Mouse (Mus musculus) B cell, adult 2 months (primary cell): Measurements from ENCODE around the gene N4bp2.
"Not testable (repeated sequence)": the region's sequence is repeated elsewhere in the genome, so short reads cannot be mapped to it uniquely, and the experiment has no call there.

ENCODE experiments used
- DNase-seq, 2 experiments: peaks; one replicate each; pipeline ENCODE4 v3.0.0; 2022

Gene N4bp2

DNA sequence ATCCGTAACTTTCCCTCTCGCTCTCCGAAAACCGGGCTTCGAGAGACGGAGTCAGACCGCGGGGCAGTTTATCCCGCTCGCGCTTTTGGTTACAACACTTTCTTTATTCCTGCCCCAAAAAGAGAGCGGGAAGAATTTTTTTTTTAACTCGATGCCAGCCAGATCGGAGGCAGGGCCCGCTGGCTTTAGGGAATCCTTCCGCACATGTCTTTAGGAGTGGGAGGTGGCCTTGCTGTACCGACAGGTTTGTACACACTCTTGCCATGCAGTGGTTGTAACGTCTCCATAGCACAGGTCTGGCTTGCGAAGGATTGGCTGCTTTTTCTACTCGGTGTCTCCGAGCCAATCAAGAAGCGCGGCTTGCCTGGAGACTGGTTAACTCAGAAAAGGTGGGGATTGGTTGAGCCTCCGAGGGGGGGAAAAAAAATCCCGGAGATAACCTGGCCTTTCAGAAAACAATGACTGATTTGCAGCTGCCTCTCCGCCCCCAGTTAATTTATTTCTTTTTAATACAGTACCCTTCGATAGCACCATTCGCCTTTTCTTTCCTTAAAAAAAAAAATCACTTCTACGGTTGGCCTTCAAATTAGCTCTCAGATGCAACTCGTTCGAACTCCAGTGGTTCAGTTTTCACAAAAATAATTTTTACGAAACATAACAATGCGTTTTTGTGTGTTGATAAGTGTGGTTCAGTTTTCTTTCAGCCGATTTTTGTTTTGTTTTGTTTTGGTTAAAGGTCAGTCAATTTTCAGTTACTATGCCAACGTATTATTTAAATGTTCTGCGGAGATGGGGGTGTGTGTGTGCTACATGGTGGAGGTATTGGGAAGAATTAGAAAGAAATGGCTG is 1.7 kb downstream of the N4bp2 start:
- DNase-seq = peak; percentile 81 to 84

DNA sequence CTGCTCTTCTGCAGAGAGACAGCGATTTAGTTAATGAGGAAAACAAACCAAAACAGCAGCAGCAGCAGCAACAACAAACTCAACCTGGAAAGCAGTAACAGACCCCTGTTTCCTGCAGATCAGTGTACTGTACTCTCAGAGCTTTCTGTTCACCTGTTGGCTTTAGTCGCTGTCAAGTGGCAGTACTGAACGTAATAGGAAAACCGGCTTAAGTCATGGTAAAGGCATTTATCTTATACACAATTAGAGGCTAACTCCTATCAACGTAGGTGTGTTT is 2.3 kb downstream of the N4bp2 start:
- DNase-seq = peak in 1 of 2 experiments; percentile 8

DNA sequence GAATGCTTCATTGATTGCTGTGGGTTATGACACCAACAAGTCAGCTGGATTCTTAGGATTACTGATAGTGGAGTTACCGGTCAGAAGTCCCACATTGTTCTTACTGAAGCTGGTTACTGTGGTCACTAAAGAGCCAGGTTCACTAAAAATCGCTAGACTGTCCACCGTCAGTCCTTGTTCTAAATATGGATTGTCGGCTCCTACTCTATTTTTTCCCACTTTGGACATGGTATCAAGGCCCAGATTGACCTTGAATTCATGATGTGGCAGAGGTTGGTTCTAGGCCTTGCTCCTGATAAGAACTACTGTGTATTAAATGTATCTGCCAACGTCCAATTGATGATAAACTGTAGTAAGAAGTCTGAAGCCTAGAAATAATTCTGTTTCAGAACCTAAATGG is 4.7 kb downstream of the N4bp2 start:
- DNase-seq = no peak

DNA sequence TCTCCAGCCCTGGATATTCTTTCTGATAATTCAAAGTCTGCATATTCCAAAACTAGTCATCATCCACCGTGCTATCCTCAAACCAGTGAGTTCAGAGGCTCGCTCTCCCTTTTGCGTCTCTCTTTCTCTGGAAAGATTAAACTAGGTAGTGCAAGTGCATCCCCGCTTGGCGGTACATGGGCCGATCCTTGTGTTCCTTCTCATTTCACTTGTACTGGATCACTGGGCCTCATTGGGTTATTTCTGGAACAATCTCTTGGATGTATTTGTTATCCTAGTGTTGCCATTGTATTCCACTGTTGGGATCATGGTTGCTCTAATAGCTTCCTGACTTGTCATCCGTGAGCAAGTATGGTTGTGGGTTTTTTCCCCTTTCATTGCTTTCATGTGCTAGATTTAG is 6.7 kb downstream of the N4bp2 start:
- DNase-seq = no peak

DNA sequence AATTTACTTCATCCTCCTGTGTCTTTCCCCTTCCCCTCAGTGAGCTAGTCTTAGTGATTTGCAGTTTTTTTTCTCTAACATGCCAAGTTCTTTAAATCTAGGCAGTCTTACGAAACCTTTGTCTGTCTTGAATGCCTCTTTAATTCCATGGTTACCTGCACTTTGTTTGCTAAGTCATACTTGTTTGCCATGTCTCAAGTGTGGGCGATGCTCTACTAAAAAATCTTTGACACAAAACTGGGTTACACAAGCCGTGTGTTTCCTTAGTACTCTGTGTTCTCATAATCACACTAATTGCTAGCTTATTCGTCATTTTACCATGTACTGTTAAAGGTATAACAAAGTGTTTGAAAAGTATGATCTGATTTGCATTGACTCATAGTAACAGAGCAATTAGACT is 7.2 kb downstream of the N4bp2 start:
- no peak for DNase-seq

DNA sequence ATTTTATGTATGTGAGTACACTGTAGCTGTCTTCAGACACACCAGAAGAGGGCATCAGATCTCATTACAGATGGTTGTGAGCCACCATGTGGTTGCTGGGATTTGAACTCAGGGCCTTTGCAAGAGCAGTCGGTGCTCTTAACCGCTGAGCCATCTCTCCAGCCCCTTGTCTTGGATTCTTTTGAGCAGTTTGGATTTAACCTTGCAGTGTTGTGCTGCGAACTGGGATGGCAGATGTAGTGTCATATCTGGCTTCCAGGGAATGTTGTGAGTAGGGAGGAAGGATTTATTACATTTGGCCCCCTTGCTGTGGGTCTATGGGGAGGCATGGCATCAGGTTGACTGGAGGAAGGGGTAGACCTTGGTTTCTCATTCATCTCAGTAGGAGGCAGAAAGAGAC is 10.6 kb downstream of the N4bp2 start:
- not testable (repeated sequence) for DNase-seq

DNA sequence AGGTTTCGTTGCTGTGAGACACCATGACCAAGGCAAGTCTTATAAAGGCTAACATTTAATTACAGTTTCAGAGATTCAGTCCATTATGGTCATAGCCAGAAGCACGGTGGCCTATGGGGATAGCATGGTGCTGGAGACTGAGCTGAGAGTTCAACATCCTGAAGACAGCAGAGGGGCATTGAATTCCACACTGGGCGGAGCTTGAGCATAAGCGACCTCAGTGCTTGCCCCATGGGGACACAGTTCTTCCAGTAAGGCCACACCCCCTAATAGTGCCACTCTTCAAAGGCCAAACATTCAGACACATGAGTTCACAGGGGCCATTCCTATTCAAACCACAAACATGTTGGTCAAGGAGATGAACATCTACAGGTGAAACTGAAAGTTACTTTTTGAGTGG is 12.8 kb downstream of the N4bp2 start:
- no peak for DNase-seq

DNA sequence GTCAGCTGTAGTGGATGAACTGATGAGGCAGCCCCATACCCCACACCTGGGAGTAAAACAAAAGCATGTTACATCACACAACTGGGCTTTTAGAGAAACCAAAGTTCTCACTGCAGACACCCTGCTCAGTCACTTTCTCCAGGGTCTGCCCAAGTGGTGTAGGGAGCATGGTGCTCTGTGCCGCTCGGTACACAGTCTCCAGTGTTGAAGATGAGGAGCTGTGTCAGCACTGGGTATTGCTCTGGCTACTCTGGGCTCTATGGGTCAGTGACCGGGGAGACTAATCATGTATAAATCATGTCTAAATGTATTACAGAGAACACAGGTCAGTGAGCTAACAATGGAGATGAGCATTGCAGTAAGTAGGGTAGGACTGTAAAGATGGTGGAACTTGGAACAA is 13.6 kb downstream of the N4bp2 start:
- DNase-seq = no peak

DNA sequence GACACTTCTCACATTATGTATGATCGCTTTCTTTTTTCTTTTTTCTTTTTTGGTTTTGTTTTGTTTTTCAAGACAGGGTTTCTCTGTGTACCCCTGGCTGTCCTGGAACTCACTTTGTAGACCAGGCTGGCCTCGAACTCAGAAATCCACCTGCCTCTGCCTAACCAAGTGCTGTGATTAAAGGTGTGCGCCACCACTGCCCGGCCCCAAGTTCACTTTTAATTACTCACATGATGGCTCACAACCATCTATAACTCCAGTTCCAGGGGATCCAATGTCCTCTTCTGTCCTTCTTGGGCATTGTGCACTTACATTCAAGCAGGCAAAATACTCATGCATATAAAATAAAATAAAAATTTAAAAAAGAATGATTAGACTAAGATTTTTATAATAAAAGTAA is 15.7 kb downstream of the N4bp2 start:
- DNase-seq = not testable (repeated sequence)

DNA sequence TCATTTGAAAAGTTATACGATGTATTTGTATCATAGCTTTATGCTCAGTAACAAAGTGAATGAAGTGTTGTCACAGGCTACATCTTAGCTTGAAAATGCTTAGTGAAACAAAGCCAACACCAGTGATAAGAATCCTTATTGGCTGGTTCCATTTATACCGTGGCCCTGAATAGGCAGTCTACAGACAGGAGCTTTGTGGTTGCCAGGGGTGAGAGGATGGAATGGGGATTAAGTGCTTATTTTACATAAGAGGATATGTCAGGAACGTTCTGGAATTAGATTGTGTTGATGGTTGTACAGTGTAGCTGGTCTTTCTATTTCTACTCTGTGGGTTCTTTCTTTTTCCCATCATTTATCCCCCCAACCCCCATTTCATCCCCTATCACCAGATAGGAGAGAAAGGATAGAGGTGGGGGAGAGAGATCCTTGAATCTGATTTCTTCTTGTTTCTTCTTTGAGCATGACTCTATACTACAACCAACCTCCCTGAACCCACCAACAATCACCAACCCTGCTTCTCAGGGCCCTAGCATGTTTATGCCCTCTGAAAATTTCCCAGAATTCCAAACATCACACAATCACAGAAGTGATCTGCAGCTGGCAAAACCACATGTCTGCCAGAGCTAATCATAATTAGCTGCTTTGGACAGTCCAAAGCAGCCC is 16.2 kb downstream of the N4bp2 start:
- DNase-seq = no peak

DNA sequence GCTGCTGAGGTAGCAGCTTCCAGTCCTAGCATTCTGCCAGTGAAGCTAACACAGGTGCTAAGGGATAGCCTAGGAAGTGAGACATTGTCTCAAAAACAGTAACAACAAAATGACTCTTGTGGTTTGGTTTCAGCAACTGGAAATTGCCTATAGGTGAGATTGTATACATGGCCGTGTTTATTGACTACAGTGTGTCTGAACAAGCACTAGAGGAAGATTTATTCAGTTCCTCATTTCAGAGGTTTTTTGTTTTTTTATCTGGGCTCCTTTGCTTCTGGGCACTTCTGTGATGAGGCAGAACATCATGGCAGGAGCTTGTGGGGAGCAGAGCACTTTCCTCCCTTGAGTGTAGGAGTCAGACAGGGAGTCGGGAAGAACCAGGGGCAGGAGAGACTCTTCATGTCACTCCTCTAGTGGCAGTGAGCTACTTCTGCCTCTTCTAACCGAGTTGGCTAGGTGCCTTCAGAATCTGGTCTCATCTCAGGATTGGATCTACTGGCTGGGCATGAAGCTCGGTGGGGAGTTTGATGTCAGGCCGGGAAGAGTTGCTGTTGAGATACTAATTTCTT is 17.9 kb downstream of the N4bp2 start:
- peak; percentile 43 to 51 for DNase-seq

DNA sequence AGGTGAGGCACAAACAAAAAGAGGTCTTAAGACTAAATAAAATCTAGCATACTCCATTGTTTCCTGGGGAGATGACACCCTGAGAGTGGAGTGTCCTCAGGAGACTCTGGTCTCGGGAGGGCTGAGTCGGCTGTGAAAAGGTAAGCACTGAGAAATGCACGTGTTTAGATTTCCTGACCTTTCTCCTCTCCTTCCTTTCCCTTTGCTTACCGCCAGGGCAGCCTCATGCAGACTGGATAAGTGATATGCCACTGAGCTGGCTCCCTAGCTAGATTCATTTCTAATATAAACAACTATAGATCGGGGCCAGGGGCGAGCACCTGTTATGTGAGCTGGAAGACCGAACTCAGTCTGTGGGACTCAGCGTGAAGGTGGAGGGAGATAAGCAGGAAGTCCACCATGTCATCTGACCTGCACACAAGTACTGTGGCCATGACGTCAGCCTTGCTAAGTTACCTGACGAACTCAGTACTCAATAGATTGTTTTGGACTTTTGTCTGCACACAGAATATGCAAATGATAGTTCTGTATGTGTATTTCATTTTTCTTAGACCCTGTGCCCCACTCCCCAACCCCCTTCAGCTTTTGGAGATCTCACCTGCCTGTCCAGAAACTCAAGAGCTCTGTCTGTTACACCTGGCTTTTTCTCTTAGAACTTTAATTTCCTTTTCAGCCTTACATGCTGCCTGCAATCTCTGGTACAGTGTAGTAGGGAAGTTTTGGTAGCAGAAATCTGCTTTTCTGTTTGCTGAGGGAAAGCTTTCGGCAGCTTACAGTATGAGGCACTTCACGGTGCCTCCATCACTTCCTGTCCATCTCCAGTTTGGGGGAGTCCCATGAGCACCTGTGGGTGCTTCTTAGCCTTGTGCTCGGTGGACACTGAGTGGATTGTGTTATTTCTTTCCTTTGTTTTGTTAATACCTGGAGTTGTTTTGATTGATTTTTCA is 18.7 kb downstream of the N4bp2 start:
- peak; percentile 46 to 51 for DNase-seq

DNA sequence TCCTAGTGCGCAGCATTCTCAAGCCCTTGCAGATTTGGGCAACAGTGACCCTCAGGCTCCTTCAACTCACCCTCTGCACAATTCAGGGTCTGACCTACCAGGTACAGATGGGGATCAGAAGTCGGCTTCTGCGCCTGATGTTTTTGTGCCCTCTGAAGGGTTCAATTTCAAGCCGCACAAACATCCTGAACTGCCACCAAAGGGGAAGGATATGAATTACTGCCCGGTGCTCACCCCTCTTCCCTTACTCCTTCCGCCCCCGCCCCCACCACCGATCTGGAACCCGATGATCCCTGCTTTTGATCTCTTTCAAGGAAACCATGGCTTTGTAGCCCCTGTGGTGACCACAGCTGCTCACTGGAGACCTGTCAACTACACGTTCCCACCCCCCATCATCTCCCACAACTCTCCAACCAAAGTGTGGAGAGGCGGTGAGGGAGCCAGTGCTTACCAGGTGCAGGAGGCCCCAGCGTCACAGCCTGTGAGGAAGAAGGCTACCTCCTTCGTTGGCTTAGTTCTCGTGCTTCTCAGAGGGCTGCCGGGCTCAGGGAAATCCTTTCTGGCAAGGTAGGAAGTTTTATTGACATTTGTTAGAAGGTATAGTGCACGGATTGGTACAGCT is 27.4 kb downstream of the N4bp2 start:
- DNase-seq = peak; percentile 35 to 39

DNA sequence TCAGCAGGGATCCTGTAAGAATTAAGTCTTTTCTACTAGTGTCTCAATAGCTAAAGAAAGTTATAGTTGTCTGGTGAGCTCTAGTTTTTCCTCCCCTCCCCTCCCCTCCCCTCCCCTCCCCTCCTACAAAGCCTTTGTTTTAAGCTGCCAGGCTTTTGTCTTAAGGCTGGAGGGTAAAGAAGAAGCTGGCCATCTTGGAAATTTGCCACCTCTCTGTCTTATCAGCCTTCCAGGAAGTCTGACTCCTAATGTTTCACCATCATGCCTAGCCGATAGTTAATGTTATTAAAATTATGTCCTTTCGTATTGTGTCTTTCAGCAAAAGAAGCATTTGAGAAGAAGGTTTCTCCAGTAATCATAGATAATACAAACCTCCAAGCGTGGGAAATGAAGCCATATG is 30.9 kb downstream of the N4bp2 start:
- no peak for DNase-seq

DNA sequence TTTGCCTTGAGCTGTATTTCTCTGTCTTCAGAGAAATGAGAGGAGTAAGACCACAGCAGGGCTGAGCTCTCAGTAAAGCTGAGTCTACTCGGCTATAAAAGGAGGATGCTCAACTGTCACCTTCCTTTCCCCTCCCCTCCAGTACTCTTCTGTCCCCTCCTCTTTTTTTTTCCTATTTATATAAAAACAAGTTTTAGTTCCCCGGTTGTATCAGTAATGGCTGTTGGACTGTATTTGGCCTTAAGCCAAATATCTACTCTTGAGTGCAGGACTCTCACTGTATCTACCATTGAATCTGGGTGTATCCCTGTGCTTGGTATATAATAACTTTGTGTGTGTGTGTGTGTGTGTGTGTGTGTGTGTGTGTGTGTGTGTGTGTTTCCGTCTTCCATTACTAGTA is 31.4 kb downstream of the N4bp2 start:
- no peak for DNase-seq

DNA sequence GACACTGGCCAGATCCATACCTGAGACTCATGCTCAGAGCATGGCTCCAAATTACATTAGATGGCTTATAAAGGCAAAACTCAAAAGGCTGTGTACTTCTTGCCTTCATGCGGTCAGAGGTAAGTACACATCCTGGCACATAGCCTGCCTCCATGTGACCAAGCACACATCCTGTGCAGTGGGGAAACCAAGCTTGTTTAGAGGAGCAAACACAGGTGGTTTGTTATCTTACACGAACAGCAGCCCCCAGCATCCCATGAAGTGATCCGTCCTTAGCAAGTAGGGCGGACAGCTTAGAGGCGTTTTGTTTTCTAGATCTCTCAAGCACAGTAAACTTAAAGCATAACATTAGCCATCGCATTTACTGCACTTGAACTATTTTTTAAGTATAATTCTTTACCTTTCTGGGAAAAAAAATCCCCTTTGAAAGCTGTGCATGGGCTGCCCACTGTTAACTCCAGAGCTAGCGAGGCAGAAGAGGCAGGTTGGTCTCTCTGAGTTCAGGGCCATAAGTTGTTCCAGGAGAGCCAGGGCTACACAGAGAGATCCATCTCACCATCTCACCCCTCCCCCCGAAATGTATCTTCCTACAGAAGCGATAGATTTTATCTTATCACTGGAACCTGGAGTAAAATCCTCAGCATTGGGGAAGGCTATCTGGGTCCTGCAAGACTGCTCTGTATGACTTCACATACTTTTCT is 32.1 kb downstream of the N4bp2 start:
- DNase-seq = no peak

DNA sequence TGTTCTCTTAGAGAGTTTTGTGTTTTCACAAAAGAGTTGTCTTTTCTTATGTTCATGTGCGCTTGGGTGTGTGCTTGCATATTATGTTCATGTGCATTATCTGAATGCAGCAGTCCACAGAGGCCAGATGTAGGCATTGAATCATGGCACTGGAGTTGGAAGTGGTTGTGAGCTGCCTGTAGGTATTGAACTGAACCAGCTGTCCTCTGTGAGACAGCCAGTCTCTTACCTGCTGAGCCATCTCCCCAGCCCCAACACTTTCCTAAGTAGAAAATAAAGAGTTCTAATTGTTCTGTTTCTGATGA is 32.6 kb downstream of the N4bp2 start:
- no peak for DNase-seq

DNA sequence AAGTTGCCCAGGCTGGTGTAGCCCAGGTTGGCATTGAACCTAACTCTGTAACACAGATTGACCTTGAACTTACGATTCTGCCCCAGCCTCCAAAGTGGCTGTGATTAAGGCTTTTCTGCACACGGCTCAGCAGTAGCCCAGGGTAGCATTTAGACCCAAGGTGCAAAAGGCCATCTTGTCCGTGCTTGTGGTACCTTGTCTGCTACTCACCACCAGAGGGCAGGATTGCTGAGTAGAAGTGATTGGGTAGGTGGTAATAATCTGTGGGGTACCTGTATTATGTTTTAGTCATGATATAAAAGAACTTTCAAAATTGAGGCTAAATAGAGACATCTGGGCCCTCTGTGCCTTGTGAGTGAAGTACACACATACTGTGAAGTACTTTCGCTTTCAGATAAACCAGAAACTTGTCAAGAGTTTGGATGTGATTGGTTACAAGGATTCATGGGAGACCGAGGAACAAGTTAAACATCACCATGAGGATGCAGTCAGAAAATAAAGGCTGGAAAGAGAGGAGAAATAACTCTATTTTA is 60.3 kb downstream of the N4bp2 start:
- DNase-seq = peak; percentile 74 to 78

DNA sequence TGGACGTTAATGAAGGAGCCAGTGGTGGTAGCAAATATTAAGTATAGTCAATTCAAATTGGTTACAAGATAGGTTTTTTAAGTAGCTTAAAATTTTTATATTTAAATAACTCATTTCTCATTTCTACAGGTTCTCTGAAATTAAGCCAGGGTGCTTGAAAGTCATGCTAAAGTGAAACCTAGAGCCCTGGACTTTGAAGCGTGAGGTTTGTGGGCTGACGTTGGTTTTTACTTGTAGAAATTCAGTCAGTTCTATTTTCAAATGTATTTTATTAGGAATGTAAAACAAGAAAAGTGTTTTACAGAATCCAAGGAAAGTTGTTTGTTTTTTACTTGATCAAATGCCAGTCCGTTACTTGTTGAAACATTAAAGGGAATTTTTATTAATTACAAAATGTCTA is 63.2 kb downstream of the N4bp2 start:
- no peak for DNase-seq

DNA sequence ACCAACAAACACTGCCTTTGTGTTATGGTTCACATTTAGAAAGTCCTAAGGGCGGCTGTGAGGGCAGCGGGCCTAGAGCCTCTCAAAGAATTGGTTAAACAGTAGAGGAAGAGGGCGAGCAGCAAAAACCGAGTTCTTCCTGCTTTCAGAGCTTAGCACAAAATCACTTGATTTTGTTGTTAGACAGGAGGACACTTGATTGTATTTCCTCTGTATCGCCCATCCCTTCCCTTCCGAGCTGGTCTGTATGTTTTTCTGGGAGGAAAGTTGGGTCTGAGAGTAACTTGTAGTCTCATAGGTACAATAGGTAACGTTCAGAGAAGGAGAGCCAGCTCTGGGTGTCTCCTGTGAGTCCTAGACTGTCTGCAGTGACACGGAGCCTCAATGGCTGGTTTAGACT is 63.8 kb downstream of the N4bp2 start:
- DNase-seq = no peak

DNA sequence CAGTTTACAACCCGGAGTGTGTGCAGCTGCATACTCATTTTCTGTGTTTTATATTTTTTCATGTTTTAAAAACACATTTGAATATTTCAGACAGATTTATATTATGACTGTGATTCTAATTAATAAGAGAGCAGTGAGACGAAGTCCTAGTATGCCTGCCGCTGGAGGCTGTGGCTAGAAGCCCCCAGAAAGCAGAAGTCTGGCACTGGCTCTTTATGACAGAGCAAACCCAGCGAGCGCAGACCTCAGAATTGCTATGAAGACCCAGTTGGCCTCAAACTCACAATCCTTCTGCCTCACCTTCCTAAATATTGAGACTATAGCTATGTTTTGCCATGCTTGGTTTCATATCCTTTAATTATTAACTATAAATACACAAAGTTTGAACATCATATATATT is 64.9 kb downstream of the N4bp2 start:
- DNase-seq = no peak

DNA sequence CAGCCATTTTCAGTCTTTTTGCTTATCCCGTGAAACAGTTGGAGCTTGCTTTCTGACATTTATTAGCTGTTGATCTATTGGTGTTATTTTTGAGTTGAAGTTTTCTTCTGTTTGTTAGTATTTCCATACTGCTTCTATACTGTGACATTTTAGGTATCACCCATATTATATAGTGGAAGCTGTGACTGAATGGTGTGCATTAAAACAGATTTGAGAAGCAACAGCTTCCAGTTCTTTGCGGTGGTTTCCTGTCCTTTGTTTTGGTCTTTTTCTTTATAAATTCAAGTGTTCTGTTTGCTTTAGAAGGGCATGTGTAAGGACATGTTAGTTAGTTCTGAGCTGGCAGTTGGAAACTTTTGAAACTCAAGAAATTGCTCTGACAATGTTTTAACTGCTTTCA is 65.7 kb downstream of the N4bp2 start:
- DNase-seq = no peak
